Mouse (Mus musculus) adrenal gland, adult (tissue): ENCODE results near the gene Samd4.

Source experiments
- DNase-seq, 2 experiments: peaks; one replicate each; pipeline ENCODE4 v3.0.0; 2022 to 2023; ENCODE audit warnings: low spot score in 1 of 2; ENCODE audit not compliant: inconsistent age in 2 of 2

Gene Samd4

GRCm38 (mm10) chr14:46990450-46990849 lies 107.8 kb downstream of the Samd4 start:
- peak in 1 of 2 experiments; percentile 71 for DNase-seq

- no peak for DNase-seq
Measured at GRCm38 (mm10) chr14:46994704-46995103, 112.0 kb downstream of the Samd4 start.

- DNase-seq: peak in 1 of 2 experiments; percentile 81
Measured at GRCm38 (mm10) chr14:46999321-47000025, 116.8 kb downstream of the Samd4 start.

DNA sequence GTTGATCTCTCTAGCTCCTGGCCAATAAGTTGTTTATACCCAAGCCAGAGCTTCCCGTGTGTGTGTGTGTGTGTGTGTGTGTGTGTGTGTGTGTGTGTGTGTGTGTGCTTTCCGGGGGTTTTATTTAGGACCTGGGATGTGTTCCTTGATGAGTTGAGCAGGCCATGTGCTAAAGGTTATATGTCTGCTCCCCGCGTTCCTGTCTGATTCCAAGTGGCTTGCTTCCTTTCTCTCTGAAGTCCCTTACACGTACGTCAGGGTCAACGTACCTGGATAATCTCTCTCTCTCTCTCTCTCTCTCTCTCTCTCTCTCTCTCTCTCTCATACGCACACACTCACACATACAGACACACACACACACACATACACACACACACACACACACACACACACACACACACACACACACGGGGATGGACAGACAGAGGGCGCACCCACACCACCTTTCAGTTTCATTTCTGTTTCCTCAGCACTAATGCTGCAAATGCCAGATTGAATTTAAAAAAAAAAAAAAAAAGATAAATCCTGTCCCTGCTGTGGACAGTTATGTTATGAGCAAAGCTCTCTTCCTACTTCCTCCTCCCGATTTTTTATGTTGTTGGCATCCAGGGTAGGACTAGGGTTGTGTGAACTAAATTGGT lies 117.6 kb downstream of the Samd4 start:
- DNase-seq: peak in 1 of 2 experiments; percentile 58

GRCm38 (mm10) chr14:47000786-47001761 lies 118.4 kb downstream of the Samd4 start:
- no peak for DNase-seq

GRCm38 (mm10) chr14:47004161-47004560 lies 121.5 kb downstream of the Samd4 start:
- peak; percentile 61 to 82 for DNase-seq

DNA sequence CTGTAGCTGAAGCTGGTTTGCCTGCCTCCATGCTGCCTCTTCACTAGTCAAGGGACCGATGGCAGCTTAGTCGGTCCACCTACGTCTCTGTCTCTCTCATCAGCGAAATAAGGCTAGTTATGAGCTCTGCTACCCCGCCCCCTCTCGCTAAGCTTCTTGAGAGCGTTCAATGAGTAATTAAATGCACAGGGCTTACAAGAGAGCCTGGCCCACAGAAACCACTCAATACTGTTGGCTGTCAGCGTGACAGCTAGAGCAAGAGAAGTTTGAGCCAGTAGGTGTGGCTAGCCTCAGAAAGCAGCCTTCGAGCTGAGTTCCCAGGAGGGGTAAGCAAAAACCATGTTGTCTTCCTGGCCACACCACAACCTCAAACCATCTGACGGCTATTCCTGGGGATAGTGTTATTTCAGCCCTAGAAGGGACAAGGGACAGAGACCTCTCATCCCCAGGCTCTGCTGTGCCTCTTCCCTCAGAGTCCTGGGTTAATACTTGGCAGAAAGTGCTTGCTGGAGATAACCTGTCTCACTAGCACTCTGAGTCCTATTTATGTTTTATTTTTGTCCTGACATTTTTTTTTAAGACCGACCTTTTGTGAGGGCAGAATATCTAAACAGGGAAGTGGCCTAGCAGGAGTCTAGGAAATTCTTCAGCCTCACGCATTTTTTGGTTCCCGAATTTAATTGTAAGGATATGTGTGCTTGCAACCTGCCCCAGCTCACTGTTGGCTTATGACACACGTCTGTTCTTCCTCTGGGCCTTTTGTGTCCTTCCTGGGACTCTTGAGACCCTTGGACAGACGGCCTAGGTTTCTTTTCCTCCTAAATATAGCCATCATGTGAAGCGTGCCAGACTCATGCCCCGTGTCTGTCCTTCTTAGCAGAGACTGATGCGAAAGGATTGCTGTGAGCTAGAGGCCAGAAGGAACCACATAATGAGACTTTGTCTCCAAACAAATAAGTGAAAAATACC lies 128.8 kb downstream of the Samd4 start:
- DNase-seq: no peak

DNA sequence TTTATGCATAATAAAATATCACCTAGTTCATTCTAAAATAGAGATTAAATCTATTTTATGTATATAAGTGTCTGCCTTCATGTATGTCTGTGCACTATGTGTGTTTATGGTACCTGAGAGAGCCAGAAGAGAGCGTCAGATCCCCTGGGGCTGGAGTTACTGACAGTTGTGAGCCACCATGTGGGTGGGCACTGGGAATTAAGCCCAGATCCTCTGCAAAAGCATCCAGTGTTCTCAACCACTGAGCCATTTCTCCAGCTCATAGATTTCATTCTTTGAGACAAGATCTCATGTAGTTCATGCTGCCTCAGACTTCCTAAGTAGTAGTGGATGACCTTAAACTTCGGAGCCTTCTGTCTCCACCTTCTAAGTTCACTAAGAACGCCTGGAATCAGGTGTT lies 133.0 kb downstream of the Samd4 start:
- DNase-seq: no peak

DNA sequence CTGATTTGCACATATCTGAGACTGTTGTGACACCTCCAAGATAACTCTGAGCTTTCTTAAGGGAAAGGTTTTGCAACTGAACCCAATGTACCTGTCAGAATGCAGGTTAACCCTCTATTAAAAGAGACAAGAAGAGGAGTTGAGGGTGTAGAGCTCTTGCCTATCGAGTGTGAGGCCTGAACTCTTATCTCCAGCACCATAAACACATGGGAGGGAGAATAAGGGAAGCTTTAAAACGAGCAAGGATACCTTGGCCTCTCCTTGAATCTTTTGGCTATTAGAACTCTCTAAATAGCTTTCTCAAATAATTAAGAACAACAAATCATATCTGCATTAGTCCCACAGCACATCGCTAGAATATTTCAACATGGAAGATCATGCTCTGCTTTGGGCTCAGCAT lies 135.0 kb downstream of the Samd4 start:
- no peak for DNase-seq

- peak in 1 of 2 experiments; percentile 62 for DNase-seq
Measured at GRCm38 (mm10) chr14:47020886-47021285, 138.2 kb downstream of the Samd4 start.

- DNase-seq: no peak
Measured at GRCm38 (mm10) chr14:47023529-47023928, 140.9 kb downstream of the Samd4 start.

DNA sequence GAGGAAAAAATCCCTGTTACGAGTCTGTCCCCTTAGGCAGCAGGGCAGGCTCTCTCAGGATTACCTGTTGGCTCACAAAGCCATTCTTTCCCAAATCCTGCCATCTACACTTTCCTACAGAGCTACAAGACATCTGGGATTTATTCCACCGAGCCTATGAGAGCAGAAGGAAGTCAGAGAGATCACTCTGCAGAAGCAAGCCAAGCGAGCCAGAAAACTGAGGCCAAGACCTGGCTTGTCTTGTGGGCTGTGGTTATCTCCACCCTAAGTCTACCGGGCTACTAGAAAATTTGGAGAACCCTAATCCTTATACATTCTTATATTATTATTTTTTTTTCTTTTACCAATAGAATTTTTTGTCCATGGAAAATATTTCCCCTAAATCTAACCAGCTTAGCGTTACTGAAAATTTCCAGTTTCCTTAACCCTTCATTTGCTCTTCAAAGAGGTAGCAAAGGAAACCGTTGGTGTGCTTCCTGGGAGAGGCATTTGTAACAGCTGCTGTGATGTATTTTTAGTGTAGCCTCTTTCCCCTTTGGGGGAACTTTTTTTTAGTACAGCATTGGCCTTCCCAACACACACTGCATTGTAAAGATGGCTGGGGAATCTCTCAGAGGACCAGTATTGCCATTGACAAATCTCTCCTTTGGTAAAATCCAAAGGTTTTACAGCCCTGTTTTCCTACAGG lies 144.9 kb downstream of the Samd4 start:
- no peak for DNase-seq

DNA sequence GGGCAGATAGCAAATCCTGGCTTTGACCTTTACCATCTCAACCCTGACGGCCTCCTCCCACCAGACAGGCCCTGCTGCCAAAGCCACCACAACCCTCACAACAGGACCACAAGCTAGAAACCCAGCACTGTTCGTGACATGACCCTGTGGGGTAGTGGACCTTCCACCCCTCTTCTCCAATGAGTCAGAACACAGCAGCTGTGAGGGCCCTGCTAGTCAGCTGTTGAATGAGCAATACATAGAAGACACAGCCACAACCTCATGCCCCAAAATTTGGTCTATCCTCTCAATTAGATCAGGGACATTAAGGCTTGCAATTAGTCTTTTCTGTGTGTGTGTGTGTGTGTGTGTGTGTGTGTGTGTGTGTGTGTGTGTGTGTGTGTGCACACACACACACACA lies 148.9 kb downstream of the Samd4 start:
- no peak for DNase-seq

- no peak for DNase-seq
Measured at GRCm38 (mm10) chr14:47032140-47032539, 149.5 kb downstream of the Samd4 start.

DNA sequence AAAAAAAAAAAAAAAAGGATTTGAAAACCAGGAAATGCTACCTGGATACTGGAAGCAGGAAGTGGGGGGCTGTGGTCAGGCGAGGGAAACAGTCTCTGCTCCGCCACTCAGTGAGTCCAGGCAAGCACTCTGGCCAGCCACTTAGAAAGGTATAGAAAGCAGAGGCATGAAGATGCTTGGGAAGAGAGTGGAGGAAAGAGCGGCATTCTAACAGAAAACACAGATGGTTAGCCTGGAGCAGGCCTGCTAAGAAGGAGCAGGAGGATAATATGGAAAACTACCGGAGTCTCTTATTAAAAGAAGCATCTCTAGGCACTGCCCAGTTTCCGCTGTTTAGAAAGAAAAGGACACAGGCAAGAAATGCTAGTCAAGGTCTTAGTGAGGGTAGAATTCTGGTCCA lies 150.8 kb downstream of the Samd4 start:
- DNase-seq: no peak

GRCm38 (mm10) chr14:47041699-47042098 lies 159.0 kb downstream of the Samd4 start:
- DNase-seq: peak in 1 of 2 experiments; percentile 56

DNA sequence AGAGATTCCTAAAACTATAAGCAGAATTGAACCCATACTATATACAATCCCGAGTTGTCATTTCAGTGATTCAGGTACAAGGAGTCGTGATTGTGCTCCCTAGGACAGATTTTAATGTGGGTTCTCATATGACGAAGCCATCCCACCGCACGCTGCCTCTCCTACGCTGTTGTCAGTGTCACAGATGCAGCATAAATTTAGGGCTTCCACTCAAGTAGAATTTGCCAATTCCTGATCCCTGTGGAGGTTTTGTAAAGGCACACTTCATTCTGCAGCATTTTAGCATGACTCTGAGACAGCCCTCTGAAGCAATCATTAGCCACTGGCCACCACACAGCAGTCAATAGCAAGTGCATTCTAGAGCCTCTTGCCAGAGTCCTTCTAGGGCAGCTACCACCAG lies 166.4 kb downstream of the Samd4 start:
- DNase-seq: no peak

DNA sequence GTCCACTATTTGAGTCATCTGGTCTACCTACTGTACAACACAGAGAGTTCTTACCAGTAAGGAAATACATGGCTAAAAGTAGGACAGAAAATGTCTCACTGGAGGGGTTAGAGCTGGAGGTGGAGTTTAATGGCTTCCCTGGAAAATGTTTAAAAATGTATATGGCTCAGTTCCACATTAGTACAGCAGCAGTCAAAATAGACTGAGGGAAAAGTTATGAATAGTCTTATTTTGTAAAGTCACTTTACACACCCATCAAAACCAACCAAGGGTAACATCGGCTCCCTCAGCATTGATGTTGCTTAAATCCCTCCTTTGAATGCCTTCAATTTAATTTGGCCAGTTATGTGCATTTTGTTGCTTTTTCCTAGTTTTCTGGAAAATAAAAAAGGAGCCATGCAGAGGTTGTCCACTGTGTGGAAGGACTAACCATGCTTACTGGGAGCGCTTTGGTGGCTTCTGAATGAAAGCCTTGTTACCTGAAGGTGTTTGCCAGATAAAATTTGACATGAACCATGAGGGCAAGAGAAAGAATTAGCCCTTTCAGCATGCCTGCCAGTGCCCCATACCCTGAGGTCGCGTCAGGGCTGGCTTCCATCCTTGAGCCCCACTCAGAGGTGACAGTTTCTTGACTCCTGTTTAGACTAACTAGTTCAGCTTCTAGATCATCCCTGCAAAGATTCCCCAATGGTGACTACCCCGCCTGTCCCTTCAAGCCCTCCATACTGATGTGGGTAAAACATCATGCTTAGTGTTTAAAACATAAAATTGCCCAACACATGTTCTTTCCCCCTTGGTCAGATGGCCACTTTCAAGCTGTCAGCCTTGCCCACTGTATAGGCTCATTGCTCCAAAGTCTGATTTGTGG lies 169.3 kb downstream of the Samd4 start:
- DNase-seq: no peak

DNA sequence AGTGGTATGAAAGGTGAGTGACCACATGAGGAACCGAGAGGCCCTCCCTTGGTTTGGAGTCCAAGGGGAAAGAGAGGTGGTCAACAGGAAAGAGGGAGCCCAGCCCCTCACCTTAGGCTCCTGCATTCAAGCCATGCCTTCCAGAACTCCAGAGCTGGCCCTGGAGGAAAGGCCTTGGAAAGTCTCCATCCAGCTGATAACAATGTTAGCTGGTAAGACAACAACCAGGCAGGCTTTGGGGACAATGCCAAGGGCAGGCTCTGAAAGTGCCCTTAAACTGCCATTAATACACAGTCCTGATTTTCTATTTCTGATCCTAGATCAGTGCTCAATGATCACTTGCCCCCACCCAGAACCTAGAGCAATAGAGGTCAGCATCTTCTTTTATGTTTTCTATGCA lies 170.4 kb downstream of the Samd4 start:
- DNase-seq: peak; percentile 30 to 80
